In the genomic region with DNA sequence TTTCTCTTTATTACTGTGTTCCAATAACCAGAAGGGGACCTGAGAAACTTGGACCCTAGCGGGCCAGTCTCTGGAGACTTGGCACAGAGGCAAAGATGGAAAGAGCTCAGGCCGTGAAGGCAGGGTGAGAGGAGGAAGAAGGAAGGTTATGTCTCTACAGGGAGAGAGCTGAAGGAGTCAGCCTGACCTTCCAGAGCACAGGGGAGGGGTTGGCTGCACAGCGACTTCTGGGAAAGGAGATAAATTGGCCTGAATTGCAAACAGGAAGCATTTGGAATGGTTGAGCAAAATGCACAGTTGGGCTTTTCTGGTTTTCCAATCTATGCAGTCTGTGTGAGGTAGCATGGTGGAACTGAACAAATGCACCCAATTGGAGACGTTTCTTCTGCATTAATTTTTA, we compare ENCODE assay signal across 12 mouse cellular contexts. TPM values are rescaled to one million over a fixed set of nuclear protein-coding genes. Genes with fewer than 3 reads are reported as not detected.
A peak's percentile ranks its signal among the peaks of the same experiment; 100 is the strongest.
DNase-seq lines count a peak whose midpoint lies in the region; ATAC-seq and TF ChIP-seq lines count a peak whose summit lies in the region.
"Had no signal": no experiment of that assay in that cellular context is flagged by ENCODE, and none has a peak within 500 bp of the region (broad histone marks: within the 10 kb centered on the region; RNA-seq: fewer than 3 reads in every experiment).

No protein-coding gene starts in this region.

- 50% methylated on average over 4 of the region's 4 CpGs for WGBS in kidney, embryonic 15.5 days
- WGBS in bone marrow, adult 2 months, result 33% methylated on average over 4 of the region's 4 CpGs
- 45% methylated on average over 4 of the region's 4 CpGs for WGBS in heart, embryonic 11.5 days (ENCODE audit: insufficient replicate concordance)
- 25% methylated on average over 4 of the region's 4 CpGs for WGBS in liver, embryonic 13.5 days (ENCODE audit: insufficient replicate concordance)

- H3K36me3 ChIP-seq in kidney, embryonic 15.5 days, result no peaks in the 10 kb centered on the region
- H3K36me3 ChIP-seq in heart, embryonic 11.5 days (ENCODE audit: control insufficient read depth, insufficient read depth, low read length), result no peaks in the 10 kb centered on the region
- H3K36me3 ChIP-seq in liver, embryonic 13.5 days, result no peaks in the 10 kb centered on the region
- H3K36me3 ChIP-seq: neural tube, embryonic 13.5 days had no signal

- no peak overlapping the region for H3K9ac ChIP-seq in kidney, embryonic 15.5 days
- no peak overlapping the region for H3K9ac ChIP-seq in heart, embryonic 11.5 days (ENCODE audit: low read depth, low read length)
- H3K9ac ChIP-seq in liver, embryonic 13.5 days, result peak overlapping the region; percentile 75
- H3K9ac ChIP-seq: neural tube, embryonic 13.5 days had no signal

- no peak overlapping the region for H3K4me2 ChIP-seq in kidney, embryonic 15.5 days
- H3K4me2 ChIP-seq in heart, embryonic 11.5 days, result no peak overlapping the region
- peak overlapping the region; percentile 89 for H3K4me2 ChIP-seq in liver, embryonic 13.5 days
- H3K4me2 ChIP-seq: neural tube, embryonic 13.5 days had no signal

- H3K27me3 ChIP-seq in kidney, embryonic 15.5 days, result no peaks in the 10 kb centered on the region
- no peaks in the 10 kb centered on the region for H3K27me3 ChIP-seq in heart, embryonic 11.5 days (ENCODE audit: control insufficient read depth, insufficient read depth, low read length)
- no peaks in the 10 kb centered on the region for H3K27me3 ChIP-seq in liver, embryonic 13.5 days

- TF ChIP-seq POLR2A in bone marrow, adult 2 months (IDR thresholded peaks at IDR 0.05; ENCODE audit: borderline replicate concordance, control insufficient read depth, low read depth, low read length), result no peak

- no peak for DNase-seq in kidney, adult 11 months
- DNase-seq in liver, embryonic 13.5 days, result peak; percentile 46
- no peak for DNase-seq in cerebellum, postnatal 36 days
- DNase-seq in urinary bladder, postnatal 14 days (ENCODE audit: low spot score), result no peak
- DNase-seq: spleen, adult 18-20 months; thymus, postnatal 36 days had no signal

- TF ChIP-seq CTCF in bone marrow, adult 2 months (IDR thresholded peaks at IDR 0.05; ENCODE audit: control insufficient read depth, insufficient read depth, low read length), result no peak

- ATAC-seq in kidney, embryonic 15.5 days (replicated peaks; ENCODE audit: low FRiP score), result no peak
- no peak for ATAC-seq in heart, embryonic 11.5 days (replicated peaks; ENCODE audit: insufficient number of reproducible peaks, low FRiP score, low TSS enrichment)
- ATAC-seq in liver, embryonic 13.5 days (ENCODE audit: low read depth), result peak; percentile 33
- ATAC-seq: intestine, postnatal 0 days had no signal

- H3K9me3 ChIP-seq in kidney, embryonic 15.5 days (replicated peaks), result no peaks in the 10 kb centered on the region
- no peaks in the 10 kb centered on the region for H3K9me3 ChIP-seq in heart, embryonic 11.5 days (replicated peaks; ENCODE audit: control insufficient read depth, low read length)
- H3K9me3 ChIP-seq in liver, embryonic 13.5 days (replicated peaks), result no peaks in the 10 kb centered on the region
- H3K9me3 ChIP-seq: neural tube, embryonic 13.5 days had no signal

- H3K4me3 ChIP-seq in kidney, embryonic 15.5 days (replicated peaks), result no peak overlapping the region
- peak overlapping the region; percentile 40 for H3K4me3 ChIP-seq in bone marrow, adult 2 months (replicated peaks; ENCODE audit: control insufficient read depth, low read depth, low read length)
- no peak overlapping the region for H3K4me3 ChIP-seq in heart, embryonic 11.5 days (ENCODE audit: low read depth, low read length)
- peak overlapping the region; percentile 89 for H3K4me3 ChIP-seq in liver, embryonic 13.5 days (replicated peaks)
- H3K4me3 ChIP-seq: left cerebral cortex, adult 2 months; neural tube, embryonic 13.5 days had no signal

- peaks cover 14% of the 10 kb centered on the region for H3K4me1 ChIP-seq in kidney, embryonic 15.5 days
- peaks cover 4% of the 10 kb centered on the region for H3K4me1 ChIP-seq in bone marrow, adult 2 months (ENCODE audit: control insufficient read depth, insufficient read depth, low read length)
- H3K4me1 ChIP-seq in heart, embryonic 11.5 days (ENCODE audit: control insufficient read depth, insufficient read depth, low read length), result peaks cover 7% of the 10 kb centered on the region; the same call in 1 of the 2 replicates
- H3K4me1 ChIP-seq in liver, embryonic 13.5 days (replicated peaks), result peaks cover 73% of the 10 kb centered on the region

- peak overlapping the region; percentile 24; the same call in 1 of the 2 replicates for H3K27ac ChIP-seq in kidney, embryonic 15.5 days
- peak overlapping the region; percentile 44 for H3K27ac ChIP-seq in bone marrow, adult 2 months (ENCODE audit: control insufficient read depth, insufficient read depth, low read depth, low read length, poor library complexity)
- H3K27ac ChIP-seq in heart, embryonic 11.5 days (ENCODE audit: low read depth, low read length), result peak overlapping the region; percentile 55; the same call in 1 of the 2 replicates
- peak overlapping the region; percentile 99 for H3K27ac ChIP-seq in liver, embryonic 13.5 days
- H3K27ac ChIP-seq: left cerebral cortex, adult 2 months; neural tube, embryonic 13.5 days had no signal

RNA-seq across cellular contexts. Expression of a gene that starts 5.0 kb away (rescaled TPM):
- polyA plus RNA-seq in kidney, embryonic 15.5 days (2015; fragmentation: Nextera tagmentation; extraction: Ambion mirVana), result 35.0 and 35.5 TPM in 2 replicates
- polyA plus RNA-seq in bone marrow, adult 2 months (2011; ENCODE audit: insufficient read depth, insufficient read length, low replicate concordance, missing spikeins), result 13.3 and 18.3 TPM in 2 replicates
- polyA plus RNA-seq in heart, embryonic 11.5 days (2014; fragmentation: Nextera tagmentation; extraction: Ambion mirVana), result 23.6 and 27.1 TPM in 2 replicates
- 28.3 and 29.1 TPM in 2 replicates for polyA plus RNA-seq in liver, embryonic 13.5 days (2015; fragmentation: Nextera tagmentation; extraction: Ambion mirVana)

RNA-seq across cellular contexts. Expression of a gene that starts 32.4 kb away (rescaled TPM):
- polyA plus RNA-seq in kidney, embryonic 15.5 days (2015; fragmentation: Nextera tagmentation; extraction: Ambion mirVana), result 354 and 359 TPM in 2 replicates
- 46.3 and 64.2 TPM in 2 replicates for polyA plus RNA-seq in bone marrow, adult 2 months (2011; ENCODE audit: insufficient read depth, insufficient read length, low replicate concordance, missing spikeins)
- polyA plus RNA-seq in heart, embryonic 11.5 days (2014; fragmentation: Nextera tagmentation; extraction: Ambion mirVana), result 435 and 522 TPM in 2 replicates
- polyA plus RNA-seq in liver, embryonic 13.5 days (2015; fragmentation: Nextera tagmentation; extraction: Ambion mirVana), result 126 and 148 TPM in 2 replicates

Comparison
In these comparisons a context has a peak if more than half of its experiments do, and no peak if none do; other contexts are left out.
1. H3K27ac ChIP-seq: peak in every context shown above with its lines; median percentile 99 in liver, embryonic 13.5 days; 55 in heart, embryonic 11.5 days; 44 in bone marrow, adult 2 months; 24 in kidney, embryonic 15.5 days.
2. H3K4me3 ChIP-seq: peak in bone marrow, adult 2 months (single experiment) and liver, embryonic 13.5 days (single experiment); none in kidney, embryonic 15.5 days (single experiment) and heart, embryonic 11.5 days (single experiment).